ENCODE assay signal across 10 mouse cellular contexts in the genomic region with DNA sequence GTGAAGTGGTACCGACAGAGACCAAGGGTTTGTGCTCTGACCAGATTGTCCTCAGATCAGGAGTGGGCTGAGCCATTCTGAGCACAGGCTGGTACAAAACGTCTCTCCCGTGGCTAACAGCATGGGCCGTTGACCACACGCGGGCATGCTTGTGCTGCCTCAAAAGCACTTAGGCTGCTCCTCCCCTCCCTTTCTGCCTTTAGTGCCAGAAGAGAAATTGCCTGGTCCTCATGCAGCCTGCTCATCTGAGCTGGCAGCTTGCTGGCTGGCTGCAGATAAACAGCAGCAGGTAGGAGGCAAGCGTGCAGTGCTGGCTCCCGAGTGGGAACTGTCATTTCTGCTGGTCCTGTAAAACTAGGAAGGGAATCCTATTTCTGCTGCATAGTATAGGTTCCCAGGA.
A peak's percentile ranks its signal among the peaks of the same experiment; 100 is the strongest.
DNase-seq lines count a peak whose midpoint lies in the region; ATAC-seq lines count a peak whose summit lies in the region.
"Had no signal": no experiment of that assay in that cellular context is flagged by ENCODE, and none has a peak within 500 bp of the region (broad histone marks: within the 10 kb centered on the region; RNA-seq: fewer than 3 reads in every experiment).

No protein-coding gene starts in this region.

- H3K9ac ChIP-seq in midbrain, embryonic 14.5 days (replicated peaks; ENCODE audit: low read length), result no peak overlapping the region
- H3K9ac ChIP-seq in midbrain, embryonic 11.5 days (ENCODE audit: low read length), result no peak overlapping the region
- no peak overlapping the region for H3K9ac ChIP-seq in kidney, embryonic 15.5 days

- no peak overlapping the region for H3K4me2 ChIP-seq in midbrain, embryonic 14.5 days (ENCODE audit: low read length)
- H3K4me2 ChIP-seq in midbrain, embryonic 11.5 days, result no peak overlapping the region
- no peak overlapping the region for H3K4me2 ChIP-seq in kidney, embryonic 15.5 days

- no peak for ATAC-seq in midbrain, embryonic 14.5 days (ENCODE audit: low FRiP score, low TSS enrichment)
- ATAC-seq in midbrain, embryonic 11.5 days (ENCODE audit: low FRiP score), result no peak
- no peak for ATAC-seq in granulocyte monocyte progenitor cell, adult 5-6 weeks (replicated peaks; ENCODE audit: poor library complexity, severe bottlenecking)
- no peak for ATAC-seq in kidney, embryonic 15.5 days (replicated peaks; ENCODE audit: low FRiP score)

- H3K27me3 ChIP-seq in midbrain, embryonic 14.5 days (ENCODE audit: control insufficient read depth, insufficient read depth, low read length), result no peaks in the 10 kb centered on the region
- no peaks in the 10 kb centered on the region for H3K27me3 ChIP-seq in midbrain, embryonic 11.5 days (ENCODE audit: control insufficient read depth, insufficient read depth, low read length)
- H3K27me3 ChIP-seq in kidney, embryonic 15.5 days, result no peaks in the 10 kb centered on the region

- no peaks in the 10 kb centered on the region for H3K36me3 ChIP-seq in midbrain, embryonic 14.5 days (ENCODE audit: control insufficient read depth, insufficient read depth, low read length)
- no peaks in the 10 kb centered on the region for H3K36me3 ChIP-seq in midbrain, embryonic 11.5 days (ENCODE audit: control insufficient read depth, insufficient read depth, low read length)
- no peaks in the 10 kb centered on the region for H3K36me3 ChIP-seq in kidney, embryonic 15.5 days
- H3K36me3 ChIP-seq: heart, embryonic 10.5 days had no signal

- no peak overlapping the region for H3K4me3 ChIP-seq in midbrain, embryonic 14.5 days (replicated peaks; ENCODE audit: low read depth, low read length)
- H3K4me3 ChIP-seq in midbrain, embryonic 11.5 days (ENCODE audit: low read depth, low read length), result no peak overlapping the region
- no peak overlapping the region for H3K4me3 ChIP-seq in kidney, embryonic 15.5 days (replicated peaks)
- H3K4me3 ChIP-seq: heart, embryonic 10.5 days had no signal

- H3K9me3 ChIP-seq in midbrain, embryonic 14.5 days (ENCODE audit: control insufficient read depth, low read length), result no peaks in the 10 kb centered on the region
- no peaks in the 10 kb centered on the region for H3K9me3 ChIP-seq in midbrain, embryonic 11.5 days (ENCODE audit: control insufficient read depth, low read length)
- H3K9me3 ChIP-seq in kidney, embryonic 15.5 days (replicated peaks), result no peaks in the 10 kb centered on the region
- H3K9me3 ChIP-seq: heart, embryonic 10.5 days had no signal

- WGBS in midbrain, embryonic 14.5 days, result 48% methylated on average over 8 of the region's 8 CpGs
- WGBS in midbrain, embryonic 11.5 days, result 66% methylated on average over 8 of the region's 8 CpGs
- WGBS in kidney, embryonic 15.5 days, result 45% methylated on average over 8 of the region's 8 CpGs

- peak; percentile 56 for DNase-seq in midbrain, embryonic 14.5 days
- no peak for DNase-seq in midbrain, embryonic 11.5 days (ENCODE audit: low spot score, missing footprints)
- peak; percentile 82 to 86 for DNase-seq in cerebellum, postnatal 10 days
- peak; percentile 32 to 61 for DNase-seq in layer of hippocampus, adult 18-20 months (ENCODE audit: low spot score in 2 of 2)
- DNase-seq in right cerebral cortex, adult 2 months (ENCODE audit: low spot score in 2 of 2), result peak; percentile 28 to 30
- DNase-seq in thymus, postnatal 4 days, result no peak
- DNase-seq: thymus, postnatal 14 days had no signal

- peaks cover 6% of the 10 kb centered on the region for H3K4me1 ChIP-seq in midbrain, embryonic 14.5 days (ENCODE audit: control insufficient read depth, insufficient read depth, low read length)
- peaks cover 6% of the 10 kb centered on the region for H3K4me1 ChIP-seq in midbrain, embryonic 11.5 days (ENCODE audit: control insufficient read depth, insufficient read depth, low read length)
- peaks cover 9% of the 10 kb centered on the region; the same call in 1 of the 2 replicates for H3K4me1 ChIP-seq in kidney, embryonic 15.5 days

- 0 out of 2 replicates have a peak overlapping the region, but pooled peaks have one; percentile 13 for H3K27ac ChIP-seq in midbrain, embryonic 14.5 days (replicated peaks; ENCODE audit: low read depth, low read length)
- H3K27ac ChIP-seq in midbrain, embryonic 11.5 days (ENCODE audit: low read depth, low read length), result no peak overlapping the region
- H3K27ac ChIP-seq in kidney, embryonic 15.5 days, result no peak overlapping the region
- H3K27ac ChIP-seq: heart, embryonic 10.5 days had no signal

Comparison
In these comparisons a context has a peak if more than half of its experiments do, and no peak if none do; other contexts are left out.
1. DNase-seq: peak in midbrain, embryonic 14.5 days (single experiment), cerebellum, postnatal 10 days (2 of 2), layer of hippocampus, adult 18-20 months (2 of 2) and right cerebral cortex, adult 2 months (2 of 2); none in midbrain, embryonic 11.5 days (single experiment) and thymus, postnatal 4 days (single experiment).